Mouse (Mus musculus) right cerebral cortex, postnatal 25 days (tissue): ENCODE measurements at regions not wholly inside any gene's neighbourhood (a gene's known extent, or its start where the extent isn't known, plus 50 kb on each side); places are given as distances from the start of the nearest gene placed in this dataset.

Experiments used
- DNase-seq: peaks from one replicate; pipeline ENCODE4 v3.0.0; 2022

- no peak for DNase-seq
Observed at GRCm38 (mm10) chr1:127009699-127010098, 179.1 kb upstream of the Nckap5 start.

GRCm38 (mm10) chr1:127001700-127002099 is 171.1 kb upstream of the Nckap5 start:
- DNase-seq, result no peak

- peak; percentile 9 for DNase-seq
Observed at GRCm38 (mm10) chr1:126993061-126993640, 162.6 kb upstream of the Nckap5 start.

DNA sequence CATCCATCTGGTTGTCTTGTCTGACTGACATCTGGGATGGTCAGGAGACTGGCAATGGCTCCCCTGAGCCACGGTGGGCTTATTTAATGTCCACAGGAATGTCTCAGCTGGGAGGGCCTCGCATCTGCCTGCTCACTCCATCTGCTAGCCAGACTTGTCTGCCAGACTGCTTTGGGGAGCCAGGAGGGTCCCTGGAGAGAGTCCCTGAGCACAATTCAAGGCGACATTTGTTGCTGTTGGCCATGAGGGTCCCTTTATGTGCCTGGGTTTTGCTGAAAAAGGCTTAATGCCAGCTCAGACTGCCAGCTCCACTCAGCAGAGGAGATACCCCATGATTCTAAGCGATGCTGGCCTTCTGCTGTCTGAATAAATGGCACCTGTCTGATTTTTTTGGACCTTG is 161.8 kb upstream of the Nckap5 start:
- DNase-seq, result no peak

- no peak for DNase-seq
Observed at GRCm38 (mm10) chr1:126982805-126983204, 152.2 kb upstream of the Nckap5 start.

DNA sequence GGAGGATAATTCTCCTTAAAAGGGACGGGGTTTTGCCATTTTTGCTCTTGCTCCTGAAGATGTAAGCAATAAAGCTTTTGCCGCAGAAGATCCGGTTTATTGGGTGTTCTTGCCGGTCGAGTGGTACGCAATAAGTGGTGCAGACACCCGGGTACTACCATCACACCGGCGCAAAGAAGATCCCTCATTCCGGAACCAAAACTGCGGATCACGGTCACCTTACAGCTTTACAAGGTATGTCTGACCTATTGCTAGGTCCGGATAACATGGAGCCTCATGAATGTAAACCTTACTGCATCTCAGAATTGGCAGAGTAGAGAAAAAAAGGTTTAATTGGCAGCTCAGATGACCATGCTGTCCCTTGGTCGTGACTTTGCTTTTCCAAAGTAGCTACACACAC is 149.7 kb upstream of the Nckap5 start:
- no peak for DNase-seq

DNA sequence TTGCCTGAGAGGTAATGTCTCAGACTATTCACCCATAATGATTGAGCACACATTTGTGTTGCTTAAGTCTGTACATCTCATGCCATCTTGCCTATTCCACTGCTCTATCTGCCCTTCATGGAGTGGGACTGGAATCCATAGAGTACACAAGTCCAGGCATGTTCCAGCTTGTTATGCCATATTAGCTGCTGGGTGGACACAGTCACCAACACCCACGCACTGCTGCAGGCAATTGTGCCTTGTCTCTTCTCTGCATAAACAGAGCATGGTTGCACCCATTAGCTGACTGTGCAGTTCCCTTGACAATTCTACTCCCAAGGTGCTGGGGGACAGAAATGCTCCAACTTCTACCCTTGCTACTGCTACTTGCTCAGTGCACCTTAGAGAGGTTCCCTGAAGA is 143.3 kb upstream of the Nckap5 start:
- DNase-seq, result no peak

DNA sequence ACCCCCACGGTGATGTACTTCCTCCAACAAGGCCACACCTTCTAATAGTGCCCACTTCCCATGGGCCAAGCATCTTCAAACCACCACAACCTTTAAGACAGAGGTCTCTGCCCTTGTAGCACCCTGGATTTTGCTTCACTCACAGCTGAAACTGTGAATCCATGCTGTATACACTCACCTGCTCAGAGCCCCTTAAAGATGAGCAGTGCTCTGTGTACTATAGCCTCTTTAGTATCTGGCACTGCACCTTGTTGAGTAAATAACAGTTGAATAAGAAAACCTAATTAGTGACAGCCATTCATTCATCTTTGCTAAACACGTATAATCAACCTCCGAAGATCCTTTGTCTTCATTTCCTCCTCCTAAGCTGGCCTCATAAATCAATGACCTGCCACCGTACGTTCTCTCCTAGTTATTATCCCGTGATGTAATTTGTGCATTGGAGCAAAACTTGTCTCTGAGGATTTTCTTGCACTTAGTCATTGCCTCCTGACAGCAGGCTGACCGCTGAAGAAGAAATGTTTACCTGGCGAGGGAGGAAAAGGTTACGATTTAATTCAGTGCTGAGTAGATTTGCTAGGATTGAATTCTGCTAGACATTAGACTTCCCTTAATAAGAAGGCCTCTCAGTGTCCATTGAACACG is 141.3 kb upstream of the Nckap5 start:
- no peak for DNase-seq

- DNase-seq, result no peak
Observed at GRCm38 (mm10) chr1:126971118-126971517, 140.5 kb upstream of the Nckap5 start.

DNA sequence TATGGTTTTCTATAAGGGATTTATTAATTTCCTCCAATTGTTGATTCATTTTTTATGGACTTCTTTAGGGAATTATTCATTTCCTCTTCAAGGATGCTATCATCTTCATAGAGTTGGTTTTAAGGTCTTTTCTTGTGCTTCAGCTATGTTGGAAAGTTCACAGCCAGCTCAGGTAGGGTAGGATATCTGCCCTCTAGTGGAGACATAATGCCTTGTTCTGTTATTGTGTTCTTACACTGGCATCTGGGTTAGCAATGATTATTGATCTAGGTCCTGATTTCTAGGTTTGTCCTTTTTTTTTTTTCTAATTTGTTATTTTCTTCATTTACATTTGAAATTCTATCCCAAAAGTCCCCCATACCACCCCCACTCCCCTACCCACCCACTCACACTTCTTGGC is 135.8 kb upstream of the Nckap5 start:
- no peak for DNase-seq

- no peak for DNase-seq
Observed at GRCm38 (mm10) chr1:126955839-126956720, 125.5 kb upstream of the Nckap5 start.

GRCm38 (mm10) chr1:126947860-126948259 is 117.3 kb upstream of the Nckap5 start:
- no peak for DNase-seq

DNA sequence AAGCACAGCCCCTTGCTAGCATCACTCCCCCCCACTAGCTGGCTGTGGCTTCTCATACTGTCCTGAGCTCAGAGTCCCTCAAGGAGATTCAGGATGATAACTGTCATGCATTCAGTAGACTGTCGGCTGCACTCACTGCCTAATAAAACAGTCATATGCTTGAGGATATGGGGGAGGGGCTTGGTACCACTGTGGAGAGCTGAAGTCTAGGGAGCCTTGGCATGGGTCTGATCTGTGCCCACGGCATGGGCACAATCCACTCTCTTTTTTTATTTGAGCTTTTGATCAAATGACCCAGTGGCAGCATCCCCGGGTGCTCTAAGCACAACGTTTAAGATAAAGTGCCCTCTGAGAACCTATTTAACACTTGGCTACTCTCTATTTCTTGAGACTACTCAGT is 102.1 kb upstream of the Nckap5 start:
- no peak for DNase-seq

- peak; percentile 85 for DNase-seq
Observed at GRCm38 (mm10) chr1:126931754-126932153, 101.2 kb upstream of the Nckap5 start.

DNA sequence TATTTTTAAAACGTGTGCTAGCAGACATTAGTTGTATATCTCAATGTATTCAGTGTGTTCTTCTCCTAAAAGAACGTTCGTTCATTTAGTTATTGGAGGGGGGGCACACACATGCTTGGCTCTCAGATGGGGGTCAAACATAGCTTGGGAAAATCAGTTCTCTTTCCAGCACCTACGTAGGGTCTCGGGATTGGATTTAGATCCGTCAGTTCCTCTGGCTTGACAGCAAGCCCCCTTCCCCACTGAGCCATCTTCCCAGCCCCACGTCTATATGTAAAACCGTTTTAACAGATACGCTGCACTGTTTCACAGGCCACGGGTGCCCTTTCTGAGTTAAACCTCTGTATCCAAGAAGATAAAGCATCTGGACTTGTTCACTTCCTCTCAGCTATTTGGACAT is 100.5 kb upstream of the Nckap5 start:
- DNase-seq, result no peak

- DNase-seq, result no peak
Observed at GRCm38 (mm10) chr1:126930611-126931010, 100.0 kb upstream of the Nckap5 start.

- no peak for DNase-seq
Observed at GRCm38 (mm10) chr1:126929666-126930065, 99.1 kb upstream of the Nckap5 start.

GRCm38 (mm10) chr1:126928186-126928585 is 97.6 kb upstream of the Nckap5 start:
- no peak for DNase-seq

GRCm38 (mm10) chr1:126925150-126926035 is 94.8 kb upstream of the Nckap5 start:
- peak; percentile 32 for DNase-seq

DNA sequence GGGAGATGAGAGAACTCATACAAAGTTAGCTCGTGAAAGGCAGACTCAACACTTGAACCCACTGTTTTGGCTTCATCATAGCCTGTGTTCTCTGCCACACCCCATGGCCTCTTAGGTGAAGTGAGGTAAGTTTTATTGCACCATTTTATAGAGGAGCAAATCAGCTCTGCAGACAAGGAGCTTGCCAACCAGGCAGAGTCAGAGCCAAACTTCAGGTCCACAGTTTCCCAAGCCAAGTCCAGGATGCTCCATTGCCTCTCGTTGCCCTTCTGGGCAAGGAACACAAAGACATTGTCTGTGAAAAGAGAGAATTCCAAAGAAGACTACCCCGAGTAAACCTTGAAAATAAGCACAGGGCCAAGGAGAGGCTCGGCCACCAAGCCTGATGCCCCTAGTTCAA is 93.4 kb upstream of the Nckap5 start:
- no peak for DNase-seq

GRCm38 (mm10) chr1:126922231-126922630 is 91.6 kb upstream of the Nckap5 start:
- DNase-seq, result no peak

DNA sequence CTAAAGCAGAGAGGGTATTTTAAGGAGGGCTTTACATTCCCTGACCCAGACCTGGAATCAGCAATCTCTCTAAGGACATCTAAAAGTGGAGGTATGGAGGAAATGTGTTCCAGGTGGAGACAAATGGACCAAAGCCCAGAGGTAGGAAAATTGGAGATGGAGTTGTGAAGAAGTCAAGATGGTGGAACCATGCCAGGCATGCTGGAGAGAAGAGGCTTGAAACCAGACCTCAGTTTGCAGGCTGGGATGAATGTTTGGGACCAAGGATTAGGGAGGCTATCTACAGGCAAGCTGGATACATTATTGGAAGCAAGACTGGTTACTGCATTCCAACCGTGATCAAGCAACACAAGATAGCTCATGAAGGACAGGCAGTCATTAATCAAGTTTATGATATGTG is 88.3 kb upstream of the Nckap5 start:
- DNase-seq, result no peak

DNA sequence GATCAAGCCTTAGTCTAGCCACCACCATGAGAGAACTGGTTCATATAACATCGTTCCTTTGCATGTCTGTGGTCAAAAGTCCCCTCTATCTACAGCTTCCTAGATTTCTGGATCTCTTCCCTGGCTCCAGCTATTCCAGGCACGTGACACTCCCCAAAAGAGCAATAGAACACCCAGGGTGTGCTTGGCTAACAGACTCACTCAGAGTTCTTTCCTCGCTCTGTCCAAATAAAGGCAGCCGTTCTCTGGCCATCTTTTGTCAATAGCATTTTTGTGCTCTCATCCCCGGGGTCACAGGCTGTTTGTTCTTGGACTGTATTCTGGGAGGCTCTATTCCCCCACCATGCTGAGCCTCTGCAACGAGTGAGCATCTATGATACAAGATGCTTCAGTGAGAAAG is 87.3 kb upstream of the Nckap5 start:
- DNase-seq, result no peak
